Mouse (Mus musculus): ENCODE measurements at regions not wholly inside any gene's neighbourhood (a gene's known extent, or its start where the extent isn't known, plus 50 kb on each side); places are given as distances from the start of the nearest gene placed in this dataset.

GRCm38 (mm10) chr15:42768396-42768795, 2634.2 kb downstream of the 9330182O14Rik start:
- no peak for DNase-seq
- intact Hi-C loops (cut with DNase I) = no loop called here

GRCm38 (mm10) chr15:42779903-42780302, 2645.7 kb downstream of the 9330182O14Rik start:
- no peak for DNase-seq
- intact Hi-C loops (cut with DNase I) = no loop called here

- intact Hi-C loops (cut with DNase I) = no loop called here
- no peak for DNase-seq
Observed at GRCm38 (mm10) chr15:42801217-42801616, 2667.1 kb downstream of the 9330182O14Rik start.

- DNase-seq = no peak
- intact Hi-C loops (cut with DNase I) = no loop called here
Observed at GRCm38 (mm10) chr15:42810871-42811490, 2676.8 kb downstream of the 9330182O14Rik start.

- intact Hi-C loops (cut with DNase I) = no loop called here
- no peak for DNase-seq
Observed at GRCm38 (mm10) chr15:42815026-42815724, 2681.0 kb downstream of the 9330182O14Rik start.

GRCm38 (mm10) chr15:42838839-42839238, 2704.7 kb downstream of the 9330182O14Rik start:
- intact Hi-C loops (cut with DNase I) = no loop called here
- DNase-seq = no peak

GRCm38 (mm10) chr15:42850003-42850402, 2715.8 kb downstream of the 9330182O14Rik start:
- intact Hi-C loops (cut with DNase I) = no loop called here
- no peak for DNase-seq

GRCm38 (mm10) chr15:42872491-42872890, 2738.3 kb downstream of the 9330182O14Rik start:
- DNase-seq = no peak
- intact Hi-C loops (cut with DNase I) = no loop called here

- intact Hi-C loops (cut with DNase I) = no loop called here
- DNase-seq = no peak
Observed at GRCm38 (mm10) chr15:42894611-42895010, 2760.4 kb downstream of the 9330182O14Rik start.

- intact Hi-C loops (cut with DNase I) = no loop called here
- DNase-seq = no peak
Observed at GRCm38 (mm10) chr15:42900056-42900455, 2765.9 kb downstream of the 9330182O14Rik start.

- DNase-seq = no peak
- intact Hi-C loops (cut with DNase I) = no loop called here
Observed at GRCm38 (mm10) chr15:42901782-42902181, 2767.6 kb downstream of the 9330182O14Rik start.

GRCm38 (mm10) chr15:42911357-42911756, 2777.2 kb downstream of the 9330182O14Rik start:
- intact Hi-C loops (cut with DNase I) = loop anchor here (10.0 kb wide), 2 partner anchors 197 to 927 kb away; no protein-coding TSS in a partner anchor
- DNase-seq = no peak

GRCm38 (mm10) chr15:42912880-42913279, 2778.7 kb downstream of the 9330182O14Rik start:
- intact Hi-C loops (cut with DNase I) = loop anchor here (10.0 kb wide), 2 partner anchors 198 to 928 kb away; no protein-coding TSS in a partner anchor
- peak; percentile 8 for DNase-seq

GRCm38 (mm10) chr15:42913285-42913684, 2779.1 kb downstream of the 9330182O14Rik start:
- intact Hi-C loops (cut with DNase I) = loop anchor here (10.0 kb wide), 2 partner anchors 198 to 928 kb away; no protein-coding TSS in a partner anchor

GRCm38 (mm10) chr15:42914099-42914498, 2779.9 kb downstream of the 9330182O14Rik start:
- intact Hi-C loops (cut with DNase I) = loop anchor here (10.0 kb wide), 2 partner anchors 199 to 929 kb away; no protein-coding TSS in a partner anchor
- peak; percentile 64 for DNase-seq

More at GRCm38 (mm10) chr15:42913285-42913684, 2779.1 kb downstream of the 9330182O14Rik start:
- no peak for DNase-seq

- no peak for DNase-seq
- intact Hi-C loops (cut with DNase I) = loop anchor here (10.0 kb wide), 2 partner anchors 200 to 930 kb away; no protein-coding TSS in a partner anchor
Observed at GRCm38 (mm10) chr15:42915195-42915594, 2781.0 kb downstream of the 9330182O14Rik start.

- no peak for DNase-seq
- intact Hi-C loops (cut with DNase I) = no loop called here
Observed at GRCm38 (mm10) chr15:42921618-42922017, 2787.5 kb downstream of the 9330182O14Rik start.

- intact Hi-C loops (cut with DNase I) = no loop called here
- no peak for DNase-seq
Observed at GRCm38 (mm10) chr15:42928331-42928730, 2794.2 kb downstream of the 9330182O14Rik start.

GRCm38 (mm10) chr15:42944610-42945009, 2810.4 kb downstream of the 9330182O14Rik start:
- no peak for DNase-seq
- intact Hi-C loops (cut with DNase I) = no loop called here

GRCm38 (mm10) chr15:42955167-42955566, 2821.0 kb downstream of the 9330182O14Rik start:
- intact Hi-C loops (cut with DNase I) = no loop called here
- no peak for DNase-seq

- intact Hi-C loops (cut with DNase I) = loop anchor here (5.0 kb wide), 1 partner anchor 794 kb away; no protein-coding TSS in a partner anchor
- peak; percentile 53 for DNase-seq
Observed at GRCm38 (mm10) chr15:42962747-42963338, 2828.7 kb downstream of the 9330182O14Rik start.

All from left cerebral cortex, postnatal 4 days (tissue).